ENCODE assay signal across 15 mouse cellular contexts in genomic region chr5:76130292-76130691, GRCm38 (mm10). TPM values are rescaled to one million over a fixed set of nuclear protein-coding genes. Genes with fewer than 3 reads are reported as not detected.
A peak's percentile ranks its signal among the peaks of the same experiment; 100 is the strongest.
DNase-seq lines count a peak whose midpoint lies in the region; ATAC-seq lines count a peak whose summit lies in the region.
"Had no signal": no experiment of that assay in that cellular context is flagged by ENCODE, and none has a peak within 500 bp of the region (broad histone marks: within the 10 kb centered on the region; RNA-seq: fewer than 3 reads in every experiment).

No protein-coding gene starts in this region.

- H3K4me3 ChIP-seq in kidney, embryonic 16.5 days (ENCODE audit: low read length) = no peak overlapping the region
- H3K4me3 ChIP-seq: kidney, embryonic 15.5 days; limb, embryonic 12.5 days had no signal

- no peak for ATAC-seq in kidney, embryonic 16.5 days (ENCODE audit: low FRiP score, low TSS enrichment)
- ATAC-seq: midbrain, embryonic 16.5 days had no signal

- no peaks in the 10 kb centered on the region for H3K27me3 ChIP-seq in kidney, embryonic 16.5 days (ENCODE audit: insufficient read depth, low read length)
- H3K27me3 ChIP-seq: kidney, embryonic 15.5 days; limb, embryonic 12.5 days had no signal

- H3K4me2 ChIP-seq in kidney, embryonic 16.5 days (replicated peaks; ENCODE audit: low read depth, low read length) = no peak overlapping the region
- H3K4me2 ChIP-seq: heart, embryonic 11.5 days; hindbrain, embryonic 14.5 days; kidney, embryonic 15.5 days; limb, embryonic 12.5 days had no signal

- H3K36me3 ChIP-seq in kidney, embryonic 16.5 days (ENCODE audit: insufficient read depth, low read length) = no peaks in the 10 kb centered on the region
- H3K36me3 ChIP-seq: kidney, embryonic 15.5 days; limb, embryonic 12.5 days had no signal

- no peak overlapping the region for H3K9ac ChIP-seq in kidney, embryonic 16.5 days (replicated peaks; ENCODE audit: low read length)
- H3K9ac ChIP-seq: hindbrain, embryonic 14.5 days; kidney, embryonic 15.5 days; limb, embryonic 12.5 days had no signal

- DNase-seq in embryo, embryonic 11 days = peak; percentile 19
- DNase-seq in embryo, embryonic 10.5 days (ENCODE audit: low spot score) = no peak
- peak; percentile 13 to 52 for DNase-seq in layer of hippocampus, adult 18-20 months (ENCODE audit: low spot score in 2 of 2)
- DNase-seq in layer of hippocampus, postnatal 25 days (ENCODE audit: extremely low spot score in 1 of 2, low spot score in 1 of 2) = no peak
- DNase-seq in retina, embryonic 14.5 days (ENCODE audit: low spot score) = peak; percentile 16
- no peak for DNase-seq in retina, postnatal 1 day
- DNase-seq in telencephalon, adult 2 months (ENCODE audit: low read depth, low spot score) = peak; percentile 39
- DNase-seq: cerebellum, adult 9-11 months; lung, postnatal 14 days had no signal

- 50% methylated on average over 2 of the region's 2 CpGs for whole genome bisulfite sequencing in kidney, embryonic 16.5 days

- H3K9me3 ChIP-seq in kidney, embryonic 16.5 days (ENCODE audit: low read length) = no peaks in the 10 kb centered on the region
- H3K9me3 ChIP-seq: kidney, embryonic 15.5 days; limb, embryonic 12.5 days had no signal

- H3K27ac ChIP-seq in kidney, embryonic 16.5 days (ENCODE audit: low read length) = no peak overlapping the region
- H3K27ac ChIP-seq: hindbrain, embryonic 14.5 days; kidney, embryonic 15.5 days; limb, embryonic 12.5 days had no signal

- no peaks in the 10 kb centered on the region for H3K4me1 ChIP-seq in kidney, embryonic 16.5 days (ENCODE audit: insufficient read depth, low read length)
- H3K4me1 ChIP-seq: kidney, embryonic 15.5 days; limb, embryonic 12.5 days had no signal

RNA-seq across cellular contexts. Expression of gene Srd5a3, which starts 9.8 kb away (rescaled TPM):
- 10 to 100 TPM; 17.2 to 18.3 TPM for total RNA-seq in layer of hippocampus, adult 18-20 months (2021)
- 10 to 100 TPM; 17.8 to 21.1 TPM for total RNA-seq in layer of hippocampus, postnatal 25 days (2021)
- polyA plus RNA-seq in kidney, embryonic 16.5 days (2015; fragmentation: Nextera tagmentation; extraction: Ambion mirVana) = 42.8 and 44.5 TPM in 2 replicates

RNA-seq across cellular contexts. Expression of gene Tmem165, which starts 53.4 kb away (rescaled TPM):
- 10 to 100 TPM; 28.7 to 29.0 TPM for total RNA-seq in layer of hippocampus, adult 18-20 months (2021)
- 10 to 100 TPM; 33.8 to 34.0 TPM for total RNA-seq in layer of hippocampus, postnatal 25 days (2021)
- polyA plus RNA-seq in kidney, embryonic 16.5 days (2015; fragmentation: Nextera tagmentation; extraction: Ambion mirVana) = 87.3 and 87.6 TPM in 2 replicates

Comparison
In these comparisons a context has a peak if more than half of its experiments do, and no peak if none do; other contexts are left out.
1. DNase-seq: peak in embryo, embryonic 11 days (single experiment), layer of hippocampus, adult 18-20 months (2 of 2), retina, embryonic 14.5 days (single experiment) and telencephalon, adult 2 months (single experiment); none in embryo, embryonic 10.5 days (single experiment), layer of hippocampus, postnatal 25 days (0 of 2) and retina, postnatal 1 day (single experiment).